Mouse (Mus musculus) embryo, embryonic 9.5 days (tissue): ENCODE results near the gene Fstl3.

Source experiments
- DNase-seq: peaks from one replicate; pipeline ENCODE4 v3.0.0-alpha.2; 2017; ENCODE audit errors: extremely low spot score

Gene Fstl3

GRCm38 (mm10) chr10:79811736-79812637 lies 34.9 kb downstream of the Fstl3 start:
- peak; percentile 86 for DNase-seq

- no peak for DNase-seq
Observed at GRCm38 (mm10) chr10:79814271-79814842, 37.3 kb downstream of the Fstl3 start.

- no peak for DNase-seq
Observed at GRCm38 (mm10) chr10:79815671-79816494, 38.8 kb downstream of the Fstl3 start.

- DNase-seq: no peak
Observed at GRCm38 (mm10) chr10:79817111-79817510, 40.0 kb downstream of the Fstl3 start.

- DNase-seq: no peak
Observed at GRCm38 (mm10) chr10:79818225-79818624, 41.2 kb downstream of the Fstl3 start.

GRCm38 (mm10) chr10:79819606-79820005 lies 42.5 kb downstream of the Fstl3 start:
- DNase-seq: no peak

GRCm38 (mm10) chr10:79820277-79820676 lies 43.2 kb downstream of the Fstl3 start:
- DNase-seq: no peak

- no peak for DNase-seq
Observed at GRCm38 (mm10) chr10:79820782-79821181, 43.7 kb downstream of the Fstl3 start, which contains the start of gene Misp. Misp (plus strand) TSS chr10:79820989.

- DNase-seq: no peak
Observed at GRCm38 (mm10) chr10:79821731-79822130, 44.7 kb downstream of the Fstl3 start.

GRCm38 (mm10) chr10:79822372-79822771 lies 45.3 kb downstream of the Fstl3 start:
- DNase-seq: no peak

- DNase-seq: no peak
Observed at GRCm38 (mm10) chr10:79823011-79823410, 45.9 kb downstream of the Fstl3 start.

- DNase-seq: no peak
Observed at GRCm38 (mm10) chr10:79824413-79824812, 47.3 kb downstream of the Fstl3 start.

- DNase-seq: no peak
Observed at GRCm38 (mm10) chr10:79831583-79831982, 54.5 kb downstream of the Fstl3 start.
